ENCODE assay signal across 10 mouse cellular contexts in genomic region chrX:106080811-106081443, GRCm38 (mm10). TPM values are rescaled to one million over a fixed set of nuclear protein-coding genes. Genes with fewer than 3 reads are reported as not detected.
DNase-seq lines count a peak whose midpoint lies in the region; ATAC-seq lines count a peak whose summit lies in the region.
"Had no signal": no experiment of that assay in that cellular context is flagged by ENCODE, and none has a peak within 500 bp of the region (broad histone marks: within the 10 kb centered on the region; RNA-seq: fewer than 3 reads in every experiment).

No protein-coding gene starts in this region.

- no peaks in the 10 kb centered on the region for H3K27me3 ChIP-seq in liver, embryonic 12.5 days (replicated peaks)
- H3K27me3 ChIP-seq in liver, embryonic 16.5 days (ENCODE audit: control insufficient read depth, insufficient read depth, low read depth, low read length), result no peaks in the 10 kb centered on the region
- no peaks in the 10 kb centered on the region for H3K27me3 ChIP-seq in stomach, embryonic 16.5 days (ENCODE audit: control insufficient read depth, insufficient read depth, low read length)

- no peak overlapping the region for H3K9ac ChIP-seq in liver, embryonic 12.5 days
- H3K9ac ChIP-seq in liver, embryonic 16.5 days (ENCODE audit: low read depth, low read length), result no peak overlapping the region
- H3K9ac ChIP-seq in stomach, embryonic 16.5 days (ENCODE audit: low read length), result no peak overlapping the region

- ATAC-seq in CD4-positive, CD25-positive, alpha-beta regulatory T cell, adult 4 months, result no peak
- ATAC-seq in liver, embryonic 12.5 days, result no peak
- ATAC-seq in liver, embryonic 16.5 days (ENCODE audit: low read depth), result peak; percentile 30; the same call in 1 of the 2 replicates
- ATAC-seq in stomach, embryonic 16.5 days (ENCODE audit: insufficient read depth, low FRiP score), result peak; percentile 66; the same call in 1 of the 2 replicates

- no peaks in the 10 kb centered on the region for H3K9me3 ChIP-seq in liver, embryonic 12.5 days (replicated peaks)
- H3K9me3 ChIP-seq in liver, embryonic 16.5 days (replicated peaks; ENCODE audit: control insufficient read depth, low read length), result no peaks in the 10 kb centered on the region
- no peaks in the 10 kb centered on the region for H3K9me3 ChIP-seq in stomach, embryonic 16.5 days (replicated peaks; ENCODE audit: control insufficient read depth, low read length)

- H3K36me3 ChIP-seq in liver, embryonic 12.5 days, result no peaks in the 10 kb centered on the region
- no peaks in the 10 kb centered on the region for H3K36me3 ChIP-seq in liver, embryonic 16.5 days (ENCODE audit: control insufficient read depth, insufficient read depth)
- H3K36me3 ChIP-seq in stomach, embryonic 16.5 days (ENCODE audit: control insufficient read depth, insufficient read depth, low read length), result no peaks in the 10 kb centered on the region

- no peaks in the 10 kb centered on the region for H3K4me1 ChIP-seq in liver, embryonic 12.5 days
- no peaks in the 10 kb centered on the region for H3K4me1 ChIP-seq in liver, embryonic 16.5 days (ENCODE audit: control insufficient read depth, low read depth, low read length)
- H3K4me1 ChIP-seq in stomach, embryonic 16.5 days (ENCODE audit: control insufficient read depth, insufficient read depth, low read length), result no peaks in the 10 kb centered on the region

- no peak overlapping the region for H3K4me3 ChIP-seq in liver, embryonic 12.5 days
- no peak overlapping the region for H3K4me3 ChIP-seq in liver, embryonic 16.5 days (ENCODE audit: low read depth, low read length)
- H3K4me3 ChIP-seq in stomach, embryonic 16.5 days (replicated peaks; ENCODE audit: low read length), result no peak overlapping the region

- no peak overlapping the region for H3K4me2 ChIP-seq in liver, embryonic 12.5 days
- no peak overlapping the region for H3K4me2 ChIP-seq in liver, embryonic 16.5 days (ENCODE audit: low read depth, low read length)
- no peak overlapping the region for H3K4me2 ChIP-seq in stomach, embryonic 16.5 days (ENCODE audit: low read depth, low read length)

- peak; percentile 18 for DNase-seq in CD4-positive, CD25-positive, alpha-beta regulatory T cell, adult 2 months (ENCODE audit: low read depth, low spot score)
- DNase-seq in liver, result no peak
- DNase-seq in ovary, postnatal 14 days (ENCODE audit: low spot score), result no peak
- no peak for DNase-seq in gastrocnemius, adult 8-10 months (ENCODE audit: low spot score in 2 of 2)
- DNase-seq: cerebellum, postnatal 36 days; gastrocnemius, postnatal 10 days had no signal

- H3K27ac ChIP-seq in liver, embryonic 12.5 days, result 0 out of 2 replicates have a peak overlapping the region, but pooled peaks have one; percentile 14
- H3K27ac ChIP-seq in liver, embryonic 16.5 days (ENCODE audit: low read length), result no peak overlapping the region; the same call in 1 of the 2 replicates
- peak overlapping the region; percentile 40 for H3K27ac ChIP-seq in stomach, embryonic 16.5 days (ENCODE audit: low read length)

- WGBS in liver, embryonic 12.5 days (ENCODE audit: insufficient replicate concordance), result 61% methylated on average over 13 of the region's 13 CpGs
- 63% methylated on average over 13 of the region's 13 CpGs for WGBS in liver, embryonic 16.5 days (ENCODE audit: insufficient replicate concordance)
- WGBS in stomach, embryonic 16.5 days, result 45% methylated on average over 13 of the region's 13 CpGs

RNA-seq across cellular contexts. Expression of gene Atp7a, which starts 53.9 kb away (rescaled TPM):
- 10 to 100 TPM in 1 of 2 experiments, 1 to 10 TPM in 1; 8.7 to 11.7 TPM for polyA plus RNA-seq in CD4-positive, CD25-positive, alpha-beta regulatory T cell, adult 4 months (2017; shearing (Covaris generic))
- 10.5 and 12.3 TPM in 2 replicates for polyA plus RNA-seq in liver, embryonic 12.5 days (2016; fragmentation: Nextera tagmentation; extraction: Ambion mirVana)
- polyA plus RNA-seq in liver, embryonic 16.5 days (2015; fragmentation: Nextera tagmentation; extraction: Ambion mirVana), result 13.8 and 14.7 TPM in 2 replicates
- 27.6 and 28.3 TPM in 2 replicates for polyA plus RNA-seq in stomach, embryonic 16.5 days (2015; fragmentation: Nextera tagmentation; extraction: Ambion mirVana)
- 1 to 10 TPM; 7.1 to 8.3 (median 7.6) TPM for total RNA-seq in gastrocnemius, adult 8-10 months (2022)

Comparison
In these comparisons a context has a peak if more than half of its experiments do, and no peak if none do; other contexts are left out.
1. ATAC-seq: peak in liver, embryonic 16.5 days (single experiment) and stomach, embryonic 16.5 days (single experiment); none in CD4-positive, CD25-positive, alpha-beta regulatory T cell, adult 4 months (single experiment) and liver, embryonic 12.5 days (single experiment).